In the genomic region with DNA sequence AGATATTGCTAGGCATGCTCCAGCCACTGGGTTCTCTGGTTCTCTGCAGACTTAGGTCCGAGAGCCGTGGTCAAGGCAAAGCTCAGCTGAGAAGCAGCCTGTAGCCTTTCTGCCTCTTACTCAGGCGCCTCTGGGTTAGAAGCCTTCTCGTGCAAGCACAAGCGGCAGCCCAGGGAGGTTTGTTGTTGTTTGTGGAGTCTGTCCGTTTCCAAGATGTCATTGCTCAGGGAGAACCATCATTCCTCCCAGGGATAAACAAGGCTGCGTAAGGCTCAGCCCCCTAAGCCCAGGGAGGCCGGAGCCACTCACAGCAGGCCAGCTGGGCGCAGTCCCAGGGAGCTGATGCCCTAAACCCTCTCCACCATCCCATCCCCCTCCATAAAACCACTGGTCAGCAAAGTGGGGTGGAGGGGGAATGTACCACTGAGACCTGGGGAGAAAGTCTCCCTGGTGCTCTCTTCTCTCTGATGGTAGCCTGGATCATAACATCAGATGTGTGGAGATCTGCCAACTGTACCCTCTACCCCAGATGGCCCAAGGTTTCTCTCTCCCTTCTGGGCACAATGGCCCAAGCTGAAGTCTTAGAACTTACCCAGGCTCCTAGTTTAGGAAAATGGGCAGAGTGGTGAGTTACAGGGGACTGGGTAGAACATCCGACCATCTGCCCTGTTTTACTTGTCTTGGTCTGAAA, we compare ENCODE assay signal across 9 mouse cellular contexts.
DNase-seq lines count a peak whose midpoint lies in the region; ATAC-seq and TF ChIP-seq lines count a peak whose summit lies in the region.
"Had no signal": no experiment of that assay in that cellular context is flagged by ENCODE, and none has a peak within 500 bp of the region (broad histone marks: within the 10 kb centered on the region; RNA-seq: fewer than 3 reads in every experiment).

No protein-coding gene starts in this region.

- 0 out of 2 replicates have a peak, but pooled peaks have one; percentile 20 for ATAC-seq in lung, postnatal 0 days
- no peak for ATAC-seq in limb, embryonic 13.5 days (ENCODE audit: low FRiP score, low read depth)
- no peak for ATAC-seq in stomach, embryonic 14.5 days (ENCODE audit: insufficient number of reproducible peaks, insufficient read depth, low FRiP score, low read depth)
- no peak for ATAC-seq in liver, embryonic 12.5 days

- no peaks in the 10 kb centered on the region for H3K9me3 ChIP-seq in lung, postnatal 0 days (ENCODE audit: low read length)
- no peaks in the 10 kb centered on the region for H3K9me3 ChIP-seq in limb, embryonic 13.5 days
- H3K9me3 ChIP-seq in stomach, embryonic 14.5 days (ENCODE audit: control insufficient read depth, low read depth, low read length), result no peaks in the 10 kb centered on the region
- H3K9me3 ChIP-seq in liver, embryonic 12.5 days (replicated peaks), result no peaks in the 10 kb centered on the region

- WGBS in lung, postnatal 0 days, result 62% methylated on average over 10 of the region's 10 CpGs
- WGBS in limb, embryonic 13.5 days, result 50% methylated on average over 10 of the region's 10 CpGs
- 55% methylated on average over 10 of the region's 10 CpGs for WGBS in stomach, embryonic 14.5 days
- 69% methylated on average over 10 of the region's 10 CpGs for WGBS in liver, embryonic 12.5 days (ENCODE audit: insufficient replicate concordance)

- H3K27me3 ChIP-seq in lung, postnatal 0 days (replicated peaks; ENCODE audit: insufficient read depth, low read length), result no peaks in the 10 kb centered on the region
- H3K27me3 ChIP-seq in limb, embryonic 13.5 days, result no peaks in the 10 kb centered on the region
- H3K27me3 ChIP-seq in stomach, embryonic 14.5 days (ENCODE audit: control insufficient read depth, insufficient read depth, low read length), result no peaks in the 10 kb centered on the region
- H3K27me3 ChIP-seq in liver, embryonic 12.5 days (replicated peaks), result peaks cover 36% of the 10 kb centered on the region

- TF ChIP-seq EP300 in lung, postnatal 0 days (IDR thresholded peaks at IDR 0.05), result no peak

- H3K4me2 ChIP-seq in lung, postnatal 0 days (replicated peaks; ENCODE audit: low read depth, low read length), result no peak overlapping the region
- peak overlapping the region; percentile 74 for H3K4me2 ChIP-seq in limb, embryonic 13.5 days (replicated peaks)
- peak overlapping the region; percentile 63 for H3K4me2 ChIP-seq in stomach, embryonic 14.5 days (replicated peaks; ENCODE audit: low read depth, low read length)
- no peak overlapping the region for H3K4me2 ChIP-seq in liver, embryonic 12.5 days
- H3K4me2 ChIP-seq: heart, embryonic 11.5 days had no signal

- no peak overlapping the region for H3K27ac ChIP-seq in lung, postnatal 0 days (ENCODE audit: low read length)
- H3K27ac ChIP-seq in limb, embryonic 13.5 days, result no peak overlapping the region
- no peak overlapping the region for H3K27ac ChIP-seq in stomach, embryonic 14.5 days (ENCODE audit: low read length)
- H3K27ac ChIP-seq in liver, embryonic 12.5 days, result no peak overlapping the region

- H3K4me1 ChIP-seq in lung, postnatal 0 days (ENCODE audit: insufficient read depth, low read depth, low read length), result peaks cover 3% of the 10 kb centered on the region; the same call in 1 of the 2 replicates
- peaks cover 59% of the 10 kb centered on the region for H3K4me1 ChIP-seq in limb, embryonic 13.5 days
- H3K4me1 ChIP-seq in stomach, embryonic 14.5 days (ENCODE audit: control insufficient read depth, insufficient read depth, low read length), result peaks cover 32% of the 10 kb centered on the region
- H3K4me1 ChIP-seq in liver, embryonic 12.5 days, result peaks cover 11% of the 10 kb centered on the region

- H3K4me3 ChIP-seq in lung, postnatal 0 days (ENCODE audit: low read depth, low read length), result no peak overlapping the region
- peak overlapping the region; percentile 61; the same call in 1 of the 2 replicates for H3K4me3 ChIP-seq in limb, embryonic 13.5 days
- no peak overlapping the region for H3K4me3 ChIP-seq in stomach, embryonic 14.5 days (ENCODE audit: low read depth, low read length)
- no peak overlapping the region for H3K4me3 ChIP-seq in liver, embryonic 12.5 days

- no peak for TF ChIP-seq CTCF in lung, postnatal 0 days (IDR thresholded peaks at IDR 0.05)

- peak; percentile 49 for DNase-seq in cerebellum, adult 18-20 months
- no peak for DNase-seq in cerebellum, postnatal 4 days (ENCODE audit: low spot score in 2 of 2)
- DNase-seq in lung, postnatal 0 days (ENCODE audit: low spot score), result no peak
- no peak for DNase-seq in lung, postnatal 14 days
- DNase-seq in gastrocnemius, postnatal 4 days (ENCODE audit: low spot score in 2 of 2), result no peak

- H3K9ac ChIP-seq in lung, postnatal 0 days (replicated peaks; ENCODE audit: low read depth), result no peak overlapping the region
- H3K9ac ChIP-seq in limb, embryonic 13.5 days, result peak overlapping the region; percentile 8; the same call in 1 of the 2 replicates
- H3K9ac ChIP-seq in stomach, embryonic 14.5 days (replicated peaks; ENCODE audit: low read depth, low read length), result no peak overlapping the region
- H3K9ac ChIP-seq in liver, embryonic 12.5 days, result no peak overlapping the region

- H3K36me3 ChIP-seq in lung, postnatal 0 days (ENCODE audit: insufficient read depth, low read length), result no peaks in the 10 kb centered on the region
- H3K36me3 ChIP-seq in limb, embryonic 13.5 days, result peaks cover 12% of the 10 kb centered on the region
- H3K36me3 ChIP-seq in stomach, embryonic 14.5 days (ENCODE audit: control insufficient read depth, insufficient read depth, low read length), result peaks cover 12% of the 10 kb centered on the region; the same call in 1 of the 2 replicates
- H3K36me3 ChIP-seq in liver, embryonic 12.5 days, result no peaks in the 10 kb centered on the region

Comparison
In these comparisons a context has a peak if more than half of its experiments do, and no peak if none do; other contexts are left out.
1. DNase-seq: peak in cerebellum, adult 18-20 months (2 of 2); none in cerebellum, postnatal 4 days (0 of 2), lung, postnatal 0 days (single experiment), lung, postnatal 14 days (single experiment) and gastrocnemius, postnatal 4 days (0 of 2).
2. H3K4me2 ChIP-seq: peak in limb, embryonic 13.5 days (single experiment) and stomach, embryonic 14.5 days (single experiment); none in lung, postnatal 0 days (single experiment) and liver, embryonic 12.5 days (single experiment).